Mouse (Mus musculus) sigmoid colon, adult 10 weeks (tissue): Measurements from ENCODE around the gene Cubn. TPM values are rescaled to one million over a fixed set of nuclear protein-coding genes. Genes with fewer than 3 reads are reported as not detected.

Source experiments
- polyA plus RNA-seq: library from polyadenylated mRNA; stranded (reverse); fragments of 350-450 nt; fragmentation: Illumina TruSeq; extraction: RNeasy Lipid Tissue Mini Kit (QIAGEN cat#74804); gene quantifications from one replicate; pipeline ENCODE4 v1.2.3, GENCODE M21; 2014; ENCODE audit warnings: low read depth, low replicate concordance

Gene Cubn
- polyA plus RNA-seq = 0.32 TPM

DNA sequence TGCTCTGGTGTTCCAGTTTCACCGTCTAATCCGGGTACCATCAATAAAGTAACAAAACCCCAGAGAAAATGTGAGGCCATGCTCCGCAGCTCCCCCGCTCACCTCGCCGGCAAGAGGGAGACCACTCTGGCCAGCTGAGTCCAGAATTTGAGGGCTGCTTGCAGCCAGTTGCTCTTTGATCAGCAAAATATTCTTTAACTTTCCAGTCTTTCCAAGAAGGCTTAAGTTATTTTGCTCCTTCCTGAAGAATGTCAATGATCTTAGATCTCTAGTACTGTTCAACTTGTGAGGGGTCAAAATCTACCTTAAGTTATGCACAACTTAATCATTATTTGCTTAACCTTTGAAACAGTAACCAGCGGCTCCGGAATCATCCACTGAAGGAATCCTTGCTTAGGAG is at the start of gene Cubn:
Cubn (minus strand) TSS at position 80 of the 400 bp plus-strand sequence.

GRCm38 (mm10) chr2:13271165-13271957 is 220.3 kb downstream of the Cubn start, which contains the start of gene Rsu1:
TSS of gene Rsu1 (minus strand) at chr2:13271415.

Other genes starting within 250 kb of the Cubn start
- 64.9 TPM for gene Rsu1, start 220.4 kb downstream of the Cubn start, polyA plus RNA-seq
- 28.9 TPM for gene Trdmt1, start 52.9 kb upstream of the Cubn start, polyA plus RNA-seq
- 148 TPM for gene Vim, start 82.1 kb upstream of the Cubn start, polyA plus RNA-seq